Mouse (Mus musculus): ENCODE measurements at regions not wholly inside any gene's neighbourhood (a gene's known extent, or its start where the extent isn't known, plus 50 kb on each side); places are given as distances from the start of the nearest gene placed in this dataset.

DNA sequence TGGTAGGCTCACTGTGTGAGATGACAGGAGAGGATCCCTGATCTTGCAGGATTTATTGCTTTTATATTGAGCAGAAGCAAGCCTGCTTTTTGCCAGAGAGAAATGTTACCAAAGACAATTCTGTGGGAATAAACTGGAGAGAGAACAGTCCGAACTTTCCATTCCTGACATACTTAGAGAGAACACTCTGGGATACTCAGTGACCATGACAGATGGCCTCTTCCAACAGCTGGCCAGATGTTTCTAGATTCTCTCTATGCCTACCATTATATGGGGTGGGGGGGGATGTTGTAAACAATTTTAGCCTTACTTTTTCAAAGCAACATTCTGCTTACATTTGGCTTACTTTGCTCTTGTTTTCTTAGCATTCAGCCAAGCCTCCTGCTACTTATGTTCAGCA is 192.7 kb downstream of the Dkk2 start:
- TF ChIP-seq CTCF (IDR thresholded peaks at IDR 0.05; ENCODE audit: control insufficient read depth, insufficient read depth, insufficient read length) (no peak), CEBPB (IDR thresholded peaks at IDR 0.05; ENCODE audit: low read depth) (no peak), USF1 (IDR thresholded peaks at IDR 0.05; ENCODE audit: low read depth) (no peak)

Data from C2C12 (cell line).